Mouse (Mus musculus): ENCODE data around the gene Tex45. TPM values are rescaled to one million over a fixed set of nuclear protein-coding genes. Genes with fewer than 3 reads are reported as not detected.

The Tex45 gene
- polyA plus RNA-seq, 1 experiment from 2014 or later = not detected

GRCm38 (mm10) chr8:3436492-3436891 is 34.2 kb upstream of the Tex45 start:
- Histone ChIP-seq H3K27ac (ENCODE audit: low read depth, low read length) (no peak overlapping the region), H3K4me1 (replicated peaks; ENCODE audit: control insufficient read depth, insufficient read depth, low read length) (no peaks in the 10 kb centered on the region), H3K9me3 (ENCODE audit: control insufficient read depth) (no peaks in the 10 kb centered on the region), H3K27me3 (replicated peaks; ENCODE audit: control insufficient read depth, insufficient read depth, low read length) (no peaks in the 10 kb centered on the region), H3K4me3 (ENCODE audit: low read depth, low read length) (no peak overlapping the region), H3K9ac (ENCODE audit: low read depth, low read length) (no peak overlapping the region), H3K4me2 (replicated peaks; ENCODE audit: low read depth) (no peak overlapping the region), H3K36me3 (ENCODE audit: control insufficient read depth, insufficient read depth) (peaks cover 95% of the 10 kb centered on the region)
- ATAC-seq = no peak
- WGBS = 87% methylated on average over 6 of the region's 6 CpGs
- no peak for TF ChIP-seq CTCF (IDR thresholded peaks at IDR 0.05; ENCODE audit: low read depth)

DNA sequence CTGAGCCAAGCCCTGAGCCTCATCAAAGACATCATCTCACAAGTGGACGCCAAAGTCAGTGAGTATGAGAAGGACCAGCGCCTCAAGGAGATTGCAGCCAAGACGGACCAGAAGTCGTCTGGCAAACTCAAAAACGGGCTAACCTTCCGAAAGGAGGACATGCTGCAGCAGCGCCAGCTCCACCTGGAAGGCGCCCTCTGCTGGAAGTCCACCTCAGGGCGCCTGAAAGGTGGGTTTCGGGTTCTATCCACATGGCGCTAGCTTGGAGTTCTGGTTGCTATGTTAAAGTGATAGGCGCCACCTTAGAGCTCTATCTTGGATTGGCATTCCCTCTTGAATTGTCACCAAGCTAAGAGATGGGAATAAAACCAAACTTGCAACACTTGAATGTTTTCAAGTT is 31.2 kb upstream of the Tex45 start:
- H3K27me3 ChIP-seq (replicated peaks; ENCODE audit: control insufficient read depth, insufficient read depth, low read length) = no peaks in the 10 kb centered on the region
- H3K36me3 ChIP-seq (ENCODE audit: control insufficient read depth, insufficient read depth) = peaks cover 72% of the 10 kb centered on the region
- 83% methylated on average over 12 of the region's 12 CpGs for WGBS
- no peak overlapping the region for H3K4me2 ChIP-seq (replicated peaks; ENCODE audit: low read depth)
- H3K27ac ChIP-seq (ENCODE audit: low read depth, low read length) = no peak overlapping the region
- no peak for ATAC-seq
- peak; percentile 63 for TF ChIP-seq CTCF (IDR thresholded peaks at IDR 0.05; ENCODE audit: low read depth)
- no peaks in the 10 kb centered on the region for H3K9me3 ChIP-seq (ENCODE audit: control insufficient read depth)
- no peak overlapping the region for H3K4me3 ChIP-seq (ENCODE audit: low read depth, low read length)
- no peak overlapping the region for H3K9ac ChIP-seq (ENCODE audit: low read depth, low read length)
- no peaks in the 10 kb centered on the region for H3K4me1 ChIP-seq (replicated peaks; ENCODE audit: control insufficient read depth, insufficient read depth, low read length)

- TF ChIP-seq CTCF (IDR thresholded peaks at IDR 0.05; ENCODE audit: low read depth) = no peak
- peaks cover 76% of the 10 kb centered on the region for H3K36me3 ChIP-seq (ENCODE audit: control insufficient read depth, insufficient read depth)
- WGBS = 89% methylated on average over 2 of the region's 2 CpGs
These were observed 21.4 kb upstream of the Tex45 start for GRCm38 (mm10) chr8:3449226-3449625.

DNA sequence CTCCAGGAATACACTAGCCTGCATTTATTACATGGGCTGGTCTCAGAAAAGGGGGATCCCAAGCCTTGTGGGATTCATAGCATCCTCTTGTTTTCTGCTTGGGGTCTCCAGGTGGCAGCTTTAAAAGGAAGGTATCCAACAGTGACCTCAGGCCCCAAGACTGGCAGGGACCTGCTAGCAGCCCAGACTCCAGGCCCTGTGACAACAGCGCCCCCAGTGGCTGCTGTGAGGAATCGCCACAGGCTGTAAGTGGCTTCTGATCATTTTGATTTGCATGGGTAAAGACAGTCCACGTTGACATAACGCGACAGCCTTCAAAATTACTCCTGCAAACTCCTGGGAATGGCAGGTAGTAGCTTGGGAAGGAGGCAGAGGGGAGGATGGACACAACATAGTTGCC is 20.0 kb upstream of the Tex45 start:
- no peaks in the 10 kb centered on the region for H3K9me3 ChIP-seq (ENCODE audit: control insufficient read depth)
- WGBS = 24% methylated on average over 5 of the region's 5 CpGs
- H3K9ac ChIP-seq (ENCODE audit: low read depth, low read length) = no peak overlapping the region
- H3K4me2 ChIP-seq (replicated peaks; ENCODE audit: low read depth) = no peak overlapping the region
- no peaks in the 10 kb centered on the region for H3K4me1 ChIP-seq (replicated peaks; ENCODE audit: control insufficient read depth, insufficient read depth, low read length)
- H3K27ac ChIP-seq (ENCODE audit: low read depth, low read length) = no peak overlapping the region
- ATAC-seq = no peak
- TF ChIP-seq CTCF (IDR thresholded peaks at IDR 0.05; ENCODE audit: low read depth) = peak; percentile 96
- H3K27me3 ChIP-seq (replicated peaks; ENCODE audit: control insufficient read depth, insufficient read depth, low read length) = no peaks in the 10 kb centered on the region
- H3K4me3 ChIP-seq (ENCODE audit: low read depth, low read length) = no peak overlapping the region
- H3K36me3 ChIP-seq (ENCODE audit: control insufficient read depth, insufficient read depth) = peaks cover 86% of the 10 kb centered on the region

More at GRCm38 (mm10) chr8:3449226-3449625, 21.4 kb upstream of the Tex45 start:
- Histone ChIP-seq H3K9me3 (ENCODE audit: control insufficient read depth) (no peaks in the 10 kb centered on the region), H3K27me3 (replicated peaks; ENCODE audit: control insufficient read depth, insufficient read depth, low read length) (no peaks in the 10 kb centered on the region), H3K9ac (ENCODE audit: low read depth, low read length) (no peak overlapping the region), H3K4me1 (replicated peaks; ENCODE audit: control insufficient read depth, insufficient read depth, low read length) (no peaks in the 10 kb centered on the region), H3K4me3 (ENCODE audit: low read depth, low read length) (no peak overlapping the region), H3K4me2 (replicated peaks; ENCODE audit: low read depth) (no peak overlapping the region), H3K27ac (ENCODE audit: low read depth, low read length) (no peak overlapping the region)
- no peak for ATAC-seq

GRCm38 (mm10) chr8:3451992-3452391 is 18.7 kb upstream of the Tex45 start:
- 98% methylated on average over 25 of the region's 25 CpGs for WGBS
- no peak for ATAC-seq
- TF ChIP-seq CTCF (IDR thresholded peaks at IDR 0.05; ENCODE audit: low read depth) = no peak
- Histone ChIP-seq H3K4me3 (ENCODE audit: low read depth, low read length) (no peak overlapping the region), H3K4me2 (replicated peaks; ENCODE audit: low read depth) (no peak overlapping the region), H3K36me3 (ENCODE audit: control insufficient read depth, insufficient read depth) (peaks cover 90% of the 10 kb centered on the region), H3K4me1 (replicated peaks; ENCODE audit: control insufficient read depth, insufficient read depth, low read length) (no peaks in the 10 kb centered on the region), H3K27ac (ENCODE audit: low read depth, low read length) (no peak overlapping the region), H3K9me3 (ENCODE audit: control insufficient read depth) (no peaks in the 10 kb centered on the region), H3K9ac (ENCODE audit: low read depth, low read length) (no peak overlapping the region), H3K27me3 (replicated peaks; ENCODE audit: control insufficient read depth, insufficient read depth, low read length) (no peaks in the 10 kb centered on the region)

DNA sequence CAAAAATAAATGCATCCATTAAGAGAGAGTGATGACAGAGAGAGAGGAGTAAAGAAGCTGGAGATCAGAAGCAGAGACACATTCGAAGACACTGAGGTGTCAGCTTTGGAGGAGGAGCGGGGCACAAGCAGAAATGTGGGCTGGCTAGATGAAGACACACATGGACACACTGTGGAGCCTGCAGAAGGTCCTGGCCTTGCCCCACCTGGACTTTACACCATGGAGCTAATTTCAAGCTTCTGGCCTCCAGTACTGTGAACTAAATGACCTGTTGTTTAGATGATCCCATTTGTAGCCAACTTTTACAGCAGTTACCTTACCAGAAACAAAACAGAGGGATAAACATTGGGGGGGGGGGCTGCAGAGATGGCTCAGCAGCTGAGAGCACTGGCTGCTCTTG is 7.4 kb upstream of the Tex45 start:
- Histone ChIP-seq H3K4me1 (replicated peaks; ENCODE audit: control insufficient read depth, insufficient read depth, low read length) (peaks cover 4% of the 10 kb centered on the region; the same call in 1 of the 2 replicates), H3K4me3 (ENCODE audit: low read depth, low read length) (no peak overlapping the region), H3K36me3 (ENCODE audit: control insufficient read depth, insufficient read depth) (peaks cover 11% of the 10 kb centered on the region; the same call in 1 of the 2 replicates), H3K27me3 (replicated peaks; ENCODE audit: control insufficient read depth, insufficient read depth, low read length) (no peaks in the 10 kb centered on the region), H3K4me2 (replicated peaks; ENCODE audit: low read depth) (no peak overlapping the region), H3K27ac (ENCODE audit: low read depth, low read length) (no peak overlapping the region), H3K9me3 (ENCODE audit: control insufficient read depth) (no peaks in the 10 kb centered on the region), H3K9ac (ENCODE audit: low read depth, low read length) (no peak overlapping the region)
- no peak for TF ChIP-seq CTCF (IDR thresholded peaks at IDR 0.05; ENCODE audit: low read depth)
- no peak for ATAC-seq
- WGBS = 89% methylated on average over 2 of the region's 2 CpGs

GRCm38 (mm10) chr8:3464309-3464708 is 6.4 kb upstream of the Tex45 start:
- WGBS = 45% methylated on average over 5 of the region's 5 CpGs
- ATAC-seq = no peak
- peaks cover 4% of the 10 kb centered on the region; the same call in 1 of the 2 replicates for H3K4me1 ChIP-seq (replicated peaks; ENCODE audit: control insufficient read depth, insufficient read depth, low read length)
- H3K27me3 ChIP-seq (replicated peaks; ENCODE audit: control insufficient read depth, insufficient read depth, low read length) = no peaks in the 10 kb centered on the region
- H3K9ac ChIP-seq (ENCODE audit: low read depth, low read length) = 0 out of 2 replicates have a peak overlapping the region, but pooled peaks have one; percentile 11
- no peak overlapping the region for H3K4me2 ChIP-seq (replicated peaks; ENCODE audit: low read depth)
- TF ChIP-seq CTCF (IDR thresholded peaks at IDR 0.05; ENCODE audit: low read depth) = peak; percentile 80
- H3K27ac ChIP-seq (ENCODE audit: low read depth, low read length) = no peak overlapping the region
- H3K9me3 ChIP-seq (ENCODE audit: control insufficient read depth) = no peaks in the 10 kb centered on the region
- peaks cover 1% of the 10 kb centered on the region; the same call in 1 of the 2 replicates for H3K36me3 ChIP-seq (ENCODE audit: control insufficient read depth, insufficient read depth)
- H3K4me3 ChIP-seq (ENCODE audit: low read depth, low read length) = no peak overlapping the region

Measured in intestine, postnatal 0 days (tissue).